Mouse (Mus musculus) spleen, adult 2 months (tissue): ENCODE data around the gene Sh2d1b1. TPM values are rescaled to one million over a fixed set of nuclear protein-coding genes. Genes with fewer than 3 reads are reported as not detected.

Source experiments
- DNase-seq, 2 experiments: peaks; one replicate each; pipeline versions ENCODE4 v3.0.0 to v3.0.0-alpha.2; 2012 to 2021; ENCODE audit warnings: low spot score in 2 of 2, low read depth in 1 of 2
- H3K27ac ChIP-seq: fragments of 200-500 bp; 2 replicates; pipeline ENCODE4 v1.5.1; 2012; ENCODE audit warnings: low read length, inconsistent platforms; ENCODE audit not compliant: insufficient read depth
- H3K27me3 ChIP-seq: fragments of 200-500 bp; 2 replicates; pipeline ENCODE4 v1.6.1; 2012; ENCODE audit warnings: mild to moderate bottlenecking, moderate library complexity, low read length, inconsistent platforms; ENCODE audit not compliant: control insufficient read depth, insufficient read depth
- H3K36me3 ChIP-seq: fragments of 200-500 bp; 2 replicates; pipeline ENCODE4 v1.6.1; 2012; ENCODE audit warnings: mild to moderate bottlenecking, low read length, inconsistent platforms; ENCODE audit not compliant: control insufficient read depth, insufficient read depth
- H3K4me1 ChIP-seq: fragments of 200-500 bp; 2 replicates; pipeline ENCODE4 v1.6.1; 2011; ENCODE audit warnings: inconsistent platforms; ENCODE audit not compliant: control insufficient read depth, insufficient read depth, insufficient read length
- H3K4me3 ChIP-seq: fragments of 200-500 bp; 2 replicates; pipeline ENCODE4 v1.5.1; 2011; ENCODE audit warnings: mild to moderate bottlenecking, inconsistent platforms; ENCODE audit not compliant: insufficient read depth, insufficient read length; ENCODE audit errors: extremely low read depth
- CTCF ChIP-seq: fragments of 200-500 bp; IDR thresholded peaks from 2 replicates; pipeline ENCODE4 v1.5.1; 2011; ENCODE audit warnings: mild to moderate bottlenecking, inconsistent platforms; ENCODE audit not compliant: insufficient read depth, insufficient read length, insufficient replicate concordance; ENCODE audit errors: extremely low read depth
- POLR2A ChIP-seq: fragments of 200-500 bp; IDR thresholded peaks from 2 replicates; pipeline ENCODE4 v1.6.1; 2011; ENCODE audit warnings: low read depth, low read length, inconsistent platforms
- WGBS: fragments of 180-500 bp; shearing (Covaris S2); methylation state at CpG from one replicate; pipeline ENCODE4 v1.1.7; 2018; 5-methylcytosine and 5-hydroxymethylcytosine counted together
- polyA plus RNA-seq: library from polyadenylated mRNA; depleted of rRNA; stranded (reverse); fragments of >200 nt; gene quantifications from 2 replicates; pipeline ENCODE4 v1.2.3, GENCODE M21; 2012; rRNA removed

Sh2d1b1 gene
- polyA plus RNA-seq, 1 experiment = 3.0 TPM

GRCm38 (mm10) chr1:170323001-170323400, 45.9 kb downstream of the Sh2d1b1 start:
- Histone ChIP-seq H3K27me3 (no peaks in the 10 kb centered on the region), H3K36me3 (no peaks in the 10 kb centered on the region), H3K27ac (no peak overlapping the region), H3K4me1 (no peaks in the 10 kb centered on the region), H3K4me3 (no peak overlapping the region)
- DNase-seq = no peak
- WGBS = 91% methylated on average over 10 of the region's 10 CpGs
- TF ChIP-seq CTCF (no peak), POLR2A (no peak)

- TF ChIP-seq POLR2A (no peak), CTCF (no peak)
- H3K27ac ChIP-seq = no peak overlapping the region
- H3K36me3 ChIP-seq = no peaks in the 10 kb centered on the region
- H3K4me1 ChIP-seq = no peaks in the 10 kb centered on the region
- 97% methylated on average over 1 of the region's 1 CpGs for WGBS
- DNase-seq = no peak
- no peak overlapping the region for H3K4me3 ChIP-seq
- H3K27me3 ChIP-seq = no peaks in the 10 kb centered on the region
Measured at GRCm38 (mm10) chr1:170324312-170324711, 47.2 kb downstream of the Sh2d1b1 start.

- DNase-seq = no peak
- WGBS = 95% methylated on average over 4 of the region's 4 CpGs
- no peaks in the 10 kb centered on the region for H3K36me3 ChIP-seq
- H3K27me3 ChIP-seq = no peaks in the 10 kb centered on the region
- no peak overlapping the region for H3K27ac ChIP-seq
- H3K4me3 ChIP-seq = no peak overlapping the region
- H3K4me1 ChIP-seq = no peaks in the 10 kb centered on the region
- TF ChIP-seq CTCF (no peak), POLR2A (no peak)
Measured at GRCm38 (mm10) chr1:170325277-170325676, 48.2 kb downstream of the Sh2d1b1 start.

- H3K36me3 ChIP-seq = no peaks in the 10 kb centered on the region
- H3K4me3 ChIP-seq = no peak overlapping the region
- WGBS = 89% methylated on average over 6 of the region's 6 CpGs
- H3K27ac ChIP-seq = no peak overlapping the region
- TF ChIP-seq POLR2A (no peak), CTCF (no peak)
- H3K27me3 ChIP-seq = no peaks in the 10 kb centered on the region
- H3K4me1 ChIP-seq = no peaks in the 10 kb centered on the region
- DNase-seq = no peak
Measured at GRCm38 (mm10) chr1:170331926-170332325, 54.8 kb downstream of the Sh2d1b1 start.

GRCm38 (mm10) chr1:170332775-170333174, 55.7 kb downstream of the Sh2d1b1 start:
- Histone ChIP-seq H3K4me1 (no peaks in the 10 kb centered on the region), H3K36me3 (no peaks in the 10 kb centered on the region), H3K27ac (no peak overlapping the region), H3K27me3 (no peaks in the 10 kb centered on the region), H3K4me3 (no peak overlapping the region)
- 81% methylated on average over 4 of the region's 4 CpGs for WGBS
- no peak for TF ChIP-seq POLR2A
- no peak for TF ChIP-seq CTCF
- no peak for DNase-seq

Other genes with a start within 250 kb of the Sh2d1b1 start
- gene Ddr2, start 166.6 kb upstream of the Sh2d1b1 start, polyA plus RNA-seq = 2.3 and 2.4 TPM in 2 replicates
- gene Uap1, start 102.4 kb upstream of the Sh2d1b1 start, polyA plus RNA-seq = 6.8 TPM in 2 replicates
- 8.6 and 9.1 TPM in 2 replicates for gene Uhmk1, start 61.9 kb upstream of the Sh2d1b1 start, polyA plus RNA-seq
- gene Sh2d1b2, start 44.6 kb upstream of the Sh2d1b1 start, polyA plus RNA-seq = 0.36 TPM in 1 of 2 replicates, not detected in the other
- gene Gm7694, start 29.0 kb downstream of the Sh2d1b1 start, polyA plus RNA-seq = 3.9 and 4.7 TPM in 2 replicates
- not detected in 2 replicates for gene Spata46, start 31.5 kb downstream of the Sh2d1b1 start, polyA plus RNA-seq